Mouse (Mus musculus): ENCODE data around the gene Rsbn1l.

- no peak for TF ChIP-seq EP300 (IDR thresholded peaks at IDR 0.05; ENCODE audit: insufficient read depth, low read depth, low read length)
- no peak for TF ChIP-seq CTCF (IDR thresholded peaks at IDR 0.05; ENCODE audit: low read depth, low read length)
Observed at GRCm38 (mm10) chr5:20944961-20945748, 11.0 kb downstream of the Rsbn1l start.

Measured in ES-Bruce4 (cell line).